Mouse (Mus musculus) liver, postnatal 0 days (tissue): ENCODE results near the gene Tspan4. TPM values are rescaled to one million over a fixed set of nuclear protein-coding genes. Genes with fewer than 3 reads are reported as not detected.
A peak's percentile ranks its signal among the peaks of the same experiment; 100 is the strongest.

Experiments used
- ATAC-seq: fragments of 200-750 bp; cut with Nextera tagmentation; 2 replicates; pipeline ENCODE4 v1.8.0; 2017; ENCODE audit warnings: mild to moderate bottlenecking, moderate library complexity
- DNase-seq: peaks from one replicate; pipeline ENCODE4 v3.0.0-alpha.2; 2016
- H3K27ac ChIP-seq: fragments of 300-500 bp; sonication (generic); 2 replicates; pipeline ENCODE4 v1.5.1; 2014; ENCODE audit warnings: antibody characterized with exemption, moderate library complexity, mild to moderate bottlenecking, low read depth
- H3K27me3 ChIP-seq: fragments of 300-500 bp; sonication (generic); 2 replicates; pipeline ENCODE4 v1.6.1; 2014; ENCODE audit warnings: low read length, control low read depth, mixed read lengths; ENCODE audit not compliant: insufficient read depth
- H3K36me3 ChIP-seq: fragments of 300-500 bp; sonication (generic); replicated peaks from 2 replicates; pipeline ENCODE4 v1.6.1; 2014; ENCODE audit warnings: mild to moderate bottlenecking, control low read depth, low read length, moderate library complexity, mixed read lengths; ENCODE audit not compliant: insufficient read depth
- H3K4me1 ChIP-seq: fragments of 300-500 bp; sonication (generic); 2 replicates; pipeline ENCODE4 v1.6.1; 2014; ENCODE audit warnings: antibody characterized with exemption, mild to moderate bottlenecking, control low read depth; ENCODE audit not compliant: insufficient read depth
- H3K4me2 ChIP-seq: fragments of 300-500 bp; sonication (generic); 2 replicates; pipeline ENCODE4 v1.6.1; 2014; ENCODE audit warnings: low read depth, mild to moderate bottlenecking, low read length, moderate library complexity, mixed read lengths
- H3K4me3 ChIP-seq: fragments of 300-500 bp; sonication (generic); 2 replicates; pipeline ENCODE4 v1.5.1; 2014; ENCODE audit warnings: low read depth, low read length
- H3K9ac ChIP-seq: fragments of 300-500 bp; sonication (generic); replicated peaks from 2 replicates; pipeline ENCODE4 v1.6.1; 2014; ENCODE audit warnings: mild to moderate bottlenecking, moderate library complexity
- H3K9me3 ChIP-seq: fragments of 300-500 bp; sonication (generic); 2 replicates; pipeline ENCODE4 v1.6.1; 2016; ENCODE audit warnings: mild to moderate bottlenecking, control low read depth, low read length, mixed read lengths
- CTCF ChIP-seq: sonication (generic); IDR thresholded peaks from 2 replicates; pipeline ENCODE4 v1.5.1; 2016; ENCODE audit warnings: antibody characterized with exemption, low read depth
- EP300 ChIP-seq: IDR thresholded peaks from 2 replicates; pipeline ENCODE4 v1.6.1; 2016; ENCODE audit warnings: antibody characterized with exemption, low read depth, mild to moderate bottlenecking
- WGBS: fragments of 180-500 bp; shearing (Covaris S2); extraction: QIAGEN DNeasy Blood & Tissue Kit; methylation state at CpG from one replicate; pipeline ENCODE4 v1.1.7; 2014; ENCODE audit not compliant: insufficient replicate concordance; 5-methylcytosine and 5-hydroxymethylcytosine counted together
- polyA plus RNA-seq: library from polyadenylated mRNA; unstranded; fragments of >200 nt; fragmentation: Nextera tagmentation; extraction: Ambion mirVana; gene quantifications from 2 replicates; pipeline ENCODE4 v1.2.1, GENCODE M21; 2015

Tspan4 gene
- polyA plus RNA-seq, 1 experiment from 2014 or later = 72.2 TPM

GRCm38 (mm10) chr7:141476226-141476980 is 1.4 kb downstream of the Tspan4 start:
- H3K4me3 ChIP-seq = peak overlapping the region; percentile 81
- peaks cover 3% of the 10 kb centered on the region for H3K36me3 ChIP-seq
- peak; percentile 67 for ATAC-seq
- peak overlapping the region; percentile 80 for H3K9ac ChIP-seq
- H3K9me3 ChIP-seq = no peaks in the 10 kb centered on the region
- TF ChIP-seq CTCF (peak; percentile 49), EP300 (no peak)
- DNase-seq = peak; percentile 88
- peaks cover 46% of the 10 kb centered on the region for H3K4me1 ChIP-seq
- WGBS = 1% methylated on average over 16 of the region's 17 CpGs
- H3K27me3 ChIP-seq = no peaks in the 10 kb centered on the region; the same call in 1 of the 2 replicates
- peak overlapping the region; percentile 96 for H3K27ac ChIP-seq
- peak overlapping the region; percentile 92 for H3K4me2 ChIP-seq

- Histone ChIP-seq H3K27ac (peak overlapping the region; percentile 96), H3K4me1 (peaks cover 51% of the 10 kb centered on the region), H3K4me3 (peak overlapping the region; percentile 81), H3K36me3 (no peaks in the 10 kb centered on the region; the same call in 1 of the 2 replicates), H3K9ac (peak overlapping the region; percentile 80), H3K9me3 (no peaks in the 10 kb centered on the region), H3K4me2 (peak overlapping the region; percentile 92), H3K27me3 (peaks cover 5% of the 10 kb centered on the region)
- DNase-seq (peak; percentile 60), ATAC-seq (peak; percentile 7)
- WGBS = 5% methylated on average over 7 of the region's 7 CpGs
- TF ChIP-seq EP300 (no peak), CTCF (peak; percentile 44)
These were observed 1.9 kb downstream of the Tspan4 start for GRCm38 (mm10) chr7:141476981-141477370.

DNA sequence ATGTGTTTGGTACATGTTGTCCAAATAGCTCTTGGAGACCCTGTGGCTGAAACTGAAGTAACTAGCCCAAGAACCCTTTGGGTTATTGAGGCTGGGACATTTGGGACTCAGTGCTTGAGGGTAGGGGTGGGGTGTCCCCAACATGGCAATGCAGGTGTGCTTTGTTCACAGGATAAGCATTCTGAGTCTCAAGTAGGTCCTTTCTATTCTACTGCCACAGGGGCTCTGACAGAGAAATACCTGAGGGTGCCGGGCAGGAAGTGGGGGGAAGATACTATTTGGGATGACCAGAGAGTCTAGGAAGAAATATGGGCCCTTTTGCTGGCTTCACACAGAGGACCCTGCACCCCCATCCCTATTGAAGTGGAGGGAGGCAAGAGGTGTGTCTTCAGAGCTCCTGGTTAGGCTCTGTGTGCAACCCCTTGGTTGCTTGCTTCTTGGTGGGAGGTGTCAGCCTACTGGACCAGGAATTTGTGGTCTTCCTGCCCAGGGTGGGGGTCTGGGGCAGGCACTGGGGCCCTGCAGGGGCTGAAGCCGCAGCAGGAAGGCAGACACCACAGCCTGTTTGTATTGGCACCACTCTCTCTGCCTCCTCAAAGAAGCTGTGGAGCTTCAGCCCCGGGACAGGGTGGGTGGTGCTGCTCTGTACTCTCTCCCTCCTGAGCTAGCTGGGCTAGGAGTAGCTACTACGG is 2.7 kb downstream of the Tspan4 start:
- TF ChIP-seq CTCF (no peak), EP300 (no peak)
- Histone ChIP-seq H3K9me3 (no peaks in the 10 kb centered on the region), H3K9ac (peak overlapping the region; percentile 80), H3K27me3 (peaks cover 13% of the 10 kb centered on the region), H3K36me3 (no peaks in the 10 kb centered on the region), H3K4me1 (peaks cover 59% of the 10 kb centered on the region), H3K4me3 (no peak overlapping the region), H3K27ac (peak overlapping the region; percentile 96), H3K4me2 (peak overlapping the region; percentile 92)
- ATAC-seq = no peak
- 17% methylated on average over 4 of the region's 4 CpGs for WGBS
- DNase-seq = no peak

- no peaks in the 10 kb centered on the region for H3K36me3 ChIP-seq
- H3K4me3 ChIP-seq = no peak overlapping the region
- 0 out of 2 replicates have a peak overlapping the region, but pooled peaks have one; percentile 3 for H3K9ac ChIP-seq
- peak overlapping the region; percentile 92 for H3K4me2 ChIP-seq
- TF ChIP-seq CTCF (no peak), EP300 (no peak)
- 28% methylated on average over 5 of the region's 5 CpGs for WGBS
- no peak for ATAC-seq
- peak overlapping the region; percentile 96 for H3K27ac ChIP-seq
- peaks cover 18% of the 10 kb centered on the region for H3K27me3 ChIP-seq
- H3K9me3 ChIP-seq = no peaks in the 10 kb centered on the region
- no peak for DNase-seq
- peaks cover 60% of the 10 kb centered on the region for H3K4me1 ChIP-seq
These were observed 3.3 kb downstream of the Tspan4 start for GRCm38 (mm10) chr7:141478270-141478748.

DNA sequence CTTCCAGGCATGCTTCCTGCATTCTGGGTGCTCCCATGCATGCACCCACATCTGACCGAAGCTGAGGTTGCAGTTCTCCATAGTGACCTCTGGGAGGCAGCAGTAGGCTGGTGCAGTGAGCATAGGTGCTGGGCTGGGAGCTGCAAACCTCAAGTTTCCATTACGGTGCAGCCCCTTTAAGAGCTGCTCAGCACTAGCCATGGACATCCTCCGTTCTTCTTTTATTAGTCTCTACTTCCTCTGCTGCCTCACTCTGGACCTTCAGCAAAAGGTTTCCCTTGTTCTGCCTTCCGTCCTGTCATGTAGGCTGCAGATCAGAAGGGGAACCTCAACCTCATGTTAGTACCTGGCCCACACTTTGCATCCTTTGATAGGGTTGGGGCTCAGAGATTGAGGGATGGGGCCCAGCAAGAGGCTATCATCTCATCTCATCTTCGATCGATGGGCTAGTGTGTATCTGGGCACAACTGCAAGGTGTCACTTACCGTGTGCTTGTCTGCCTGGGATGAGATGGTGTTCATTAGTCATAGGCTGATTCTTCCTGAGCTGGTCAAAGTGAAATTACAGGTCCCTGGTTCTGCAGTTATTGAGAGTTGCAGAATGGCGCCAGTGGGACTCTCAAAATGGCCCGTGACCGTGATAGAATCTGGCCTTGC is 5.9 kb downstream of the Tspan4 start:
- Histone ChIP-seq H3K4me3 (no peak overlapping the region), H3K27me3 (peaks cover 18% of the 10 kb centered on the region), H3K4me1 (peaks cover 48% of the 10 kb centered on the region), H3K9me3 (no peaks in the 10 kb centered on the region), H3K4me2 (peak overlapping the region; percentile 71), H3K9ac (no peak overlapping the region), H3K27ac (no peak overlapping the region), H3K36me3 (peaks cover 2% of the 10 kb centered on the region; the same call in 1 of the 2 replicates)
- DNase-seq = peak; percentile 72
- peak; percentile 99 for TF ChIP-seq CTCF
- no peak for TF ChIP-seq EP300
- 13% methylated on average over 10 of the region's 10 CpGs for whole genome bisulfite sequencing
- peak; percentile 35 for ATAC-seq
